In the genomic region with DNA sequence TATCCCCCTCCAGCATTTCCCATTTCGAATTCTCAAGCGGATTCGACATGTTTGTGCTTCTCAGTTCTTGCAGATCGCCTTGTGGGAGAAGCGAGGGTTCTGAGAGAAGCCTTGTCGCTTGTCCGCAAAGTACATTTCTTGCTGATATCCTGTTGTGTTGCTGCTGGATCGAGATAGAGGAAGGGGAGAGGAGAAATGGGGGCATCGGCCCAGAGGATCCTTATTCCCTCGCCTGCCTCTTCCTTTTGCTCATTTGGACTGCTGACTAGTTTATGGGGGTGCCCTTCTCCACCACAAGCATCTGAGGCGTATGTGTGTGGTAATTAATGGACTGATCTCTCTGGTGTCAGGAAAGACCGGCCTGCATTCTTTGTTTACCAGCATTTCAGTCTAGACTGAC, we compare ENCODE assay signal across 7 mouse cellular contexts. TPM values are rescaled to one million over a fixed set of nuclear protein-coding genes. Genes with fewer than 3 reads are reported as not detected.
DNase-seq lines count a peak whose midpoint lies in the region; ATAC-seq and TF ChIP-seq lines count a peak whose summit lies in the region.
"Not testable (repeated sequence)": the region's sequence is repeated elsewhere in the genome, so short reads cannot be mapped to it uniquely, and the experiment has no call there.

No protein-coding gene starts in this region.

- DNase-seq in forebrain, embryonic 11.5 days (ENCODE audit: low spot score): not testable (repeated sequence)

- not testable (repeated sequence) for TF ChIP-seq POLR2A in cortical plate, adult 2 months (IDR thresholded peaks at IDR 0.05; ENCODE audit: extremely low read depth, insufficient read depth, low read length)

- H3K9ac ChIP-seq in forebrain, embryonic 11.5 days (ENCODE audit: low read length): peak overlapping the region; percentile 67
- H3K9ac ChIP-seq in heart, embryonic 14.5 days (ENCODE audit: low read length): peak overlapping the region; percentile 79
- H3K9ac ChIP-seq in intestine, embryonic 16.5 days (ENCODE audit: low read depth, low read length): peak overlapping the region; percentile 76
- peak overlapping the region; percentile 60 for H3K9ac ChIP-seq in limb, embryonic 15.5 days
- H3K9ac ChIP-seq in neural tube, embryonic 14.5 days (replicated peaks; ENCODE audit: low read depth, low read length): peak overlapping the region; percentile 50; the same call in 1 of the 2 replicates

- H3K4me3 ChIP-seq in cortical plate, adult 2 months (ENCODE audit: insufficient read depth, low read length): peak overlapping the region; percentile 51
- peak overlapping the region; percentile 65 for H3K4me3 ChIP-seq in forebrain, embryonic 11.5 days (ENCODE audit: low read depth, low read length)
- H3K4me3 ChIP-seq in heart, embryonic 14.5 days (ENCODE audit: control insufficient read depth in 1 of 2, insufficient read depth in 1 of 2, low read depth in 1 of 2, low read length in 2 of 2): peak overlapping the region; percentile 64 to 79
- H3K4me3 ChIP-seq in intestine, embryonic 16.5 days (ENCODE audit: low read length): peak overlapping the region; percentile 73
- H3K4me3 ChIP-seq in limb, embryonic 15.5 days: peak overlapping the region; percentile 70
- peak overlapping the region; percentile 61 for H3K4me3 ChIP-seq in macrophage (ENCODE audit: inconsistent target)
- H3K4me3 ChIP-seq in neural tube, embryonic 14.5 days (ENCODE audit: low read depth, low read length): peak overlapping the region; percentile 52

- H3K27me3 ChIP-seq in forebrain, embryonic 11.5 days (ENCODE audit: control insufficient read depth, insufficient read depth, low read length); heart, embryonic 14.5 days (ENCODE audit: control insufficient read depth, insufficient read depth, low read length); intestine, embryonic 16.5 days (replicated peaks; ENCODE audit: control insufficient read depth, insufficient read depth, low read length); limb, embryonic 15.5 days; neural tube, embryonic 14.5 days (ENCODE audit: control insufficient read depth, insufficient read depth, low read length): not testable (repeated sequence)

- WGBS in forebrain, embryonic 11.5 days: 0% methylated on average over 12 of the region's 12 CpGs
- WGBS in heart, embryonic 14.5 days: 2% methylated on average over 12 of the region's 12 CpGs
- WGBS in intestine, embryonic 16.5 days: under 1% methylated on average over 12 of the region's 12 CpGs
- 2% methylated on average over 12 of the region's 12 CpGs for WGBS in limb, embryonic 15.5 days
- WGBS in macrophage (ENCODE audit: missing documents): 0% methylated on average over 7 of the region's 12 CpGs
- WGBS in neural tube, embryonic 14.5 days: 2% methylated on average over 12 of the region's 12 CpGs

- TF ChIP-seq CTCF in cortical plate, adult 2 months (IDR thresholded peaks at IDR 0.05; ENCODE audit: extremely low read depth, insufficient read depth, low read length): not testable (repeated sequence)

- not testable (repeated sequence) for ATAC-seq in forebrain, embryonic 11.5 days (replicated peaks; ENCODE audit: low FRiP score); heart, embryonic 14.5 days (ENCODE audit: insufficient number of reproducible peaks, insufficient read depth, low FRiP score, low read depth); intestine, embryonic 16.5 days; limb, embryonic 15.5 days (ENCODE audit: insufficient number of reproducible peaks, low FRiP score, low TSS enrichment, low read depth); neural tube, embryonic 14.5 days (ENCODE audit: low read depth)

- not testable (repeated sequence) for H3K9me3 ChIP-seq in forebrain, embryonic 11.5 days (ENCODE audit: control insufficient read depth, low read length); heart, embryonic 14.5 days (ENCODE audit: control insufficient read depth, low read length); intestine, embryonic 16.5 days (ENCODE audit: control insufficient read depth, low read length); limb, embryonic 15.5 days; neural tube, embryonic 14.5 days (ENCODE audit: control insufficient read depth, low read length)

- H3K79me2 ChIP-seq in macrophage (ENCODE audit: inconsistent target): peaks cover 34% of the 10 kb centered on the region

- not testable (repeated sequence) for H3K36me3 ChIP-seq in forebrain, embryonic 11.5 days (ENCODE audit: control insufficient read depth, insufficient read depth, low read length); intestine, embryonic 16.5 days (ENCODE audit: control insufficient read depth, insufficient read depth, low read length); limb, embryonic 15.5 days; macrophage (ENCODE audit: inconsistent target); neural tube, embryonic 14.5 days (ENCODE audit: control insufficient read depth, insufficient read depth, low read length)
- peaks cover 16% of the 10 kb centered on the region for H3K36me3 ChIP-seq in heart, embryonic 14.5 days (ENCODE audit: control insufficient read depth, insufficient read depth, low read length)

- H3K4me1 ChIP-seq in cortical plate, adult 2 months (ENCODE audit: control insufficient read depth, insufficient read depth, low read length); forebrain, embryonic 11.5 days (replicated peaks; ENCODE audit: control insufficient read depth, insufficient read depth, low read length); heart, embryonic 14.5 days (ENCODE audit: control insufficient read depth in 2 of 2, insufficient read depth in 2 of 2, low read length in 2 of 2); intestine, embryonic 16.5 days (ENCODE audit: control insufficient read depth, insufficient read depth, low read length); limb, embryonic 15.5 days; neural tube, embryonic 14.5 days (ENCODE audit: control insufficient read depth, insufficient read depth, low read length): not testable (repeated sequence)

- peak overlapping the region; percentile 59 for H3K4me2 ChIP-seq in forebrain, embryonic 11.5 days (ENCODE audit: low read depth, low read length, severe bottlenecking)
- peak overlapping the region; percentile 67 for H3K4me2 ChIP-seq in heart, embryonic 14.5 days (ENCODE audit: low read length)
- peak overlapping the region; percentile 54 for H3K4me2 ChIP-seq in intestine, embryonic 16.5 days (ENCODE audit: low read depth, low read length)
- peak overlapping the region; percentile 74 for H3K4me2 ChIP-seq in limb, embryonic 15.5 days
- peak overlapping the region; percentile 59 for H3K4me2 ChIP-seq in neural tube, embryonic 14.5 days (ENCODE audit: low read depth, low read length)

- not testable (repeated sequence) for H3K27ac ChIP-seq in cortical plate, adult 2 months (ENCODE audit: insufficient read depth, low read length); forebrain, embryonic 11.5 days (ENCODE audit: low read depth, low read length); intestine, embryonic 16.5 days (ENCODE audit: low read length); limb, embryonic 15.5 days; neural tube, embryonic 14.5 days (ENCODE audit: low read depth, low read length)
- H3K27ac ChIP-seq in heart, embryonic 14.5 days (replicated peaks in 1 of 2; ENCODE audit: control insufficient read depth in 1 of 2, insufficient read depth in 1 of 2, low read depth in 2 of 2, low read length in 2 of 2): peak overlapping the region; percentile 67 to 74
- peak overlapping the region; percentile 35 for H3K27ac ChIP-seq in macrophage

RNA-seq across cellular contexts. Expression of a gene that starts 0.7 kb away (rescaled TPM):
- 3.9 TPM in 2 replicates for polyA plus RNA-seq in cortical plate, adult 2 months (2012; rRNA removed)
- polyA plus RNA-seq in forebrain, embryonic 11.5 days (2014; fragmentation: Nextera tagmentation; extraction: Ambion mirVana): 11.1 and 11.3 TPM in 2 replicates
- polyA plus RNA-seq in heart, embryonic 14.5 days (2014; fragmentation: Nextera tagmentation; extraction: Ambion mirVana): 4.2 and 5.0 TPM in 2 replicates
- 5.3 and 6.5 TPM in 2 replicates for polyA plus RNA-seq in intestine, embryonic 16.5 days (2015; fragmentation: Nextera tagmentation; extraction: Ambion mirVana)
- polyA plus RNA-seq in limb, embryonic 15.5 days (2015; fragmentation: Nextera tagmentation; extraction: Ambion mirVana): 4.7 and 5.8 TPM in 2 replicates
- 10 to 100 TPM in 5 of 26 experiments, 1 to 10 TPM in 19, under 1 TPM in 2; 0.55 to 24.8 (median 4.0) TPM for total RNA-seq in macrophage (2018; cell fraction: chromatin; rRNA removed)
- total RNA-seq in macrophage (2018; cell fraction: cytosol; rRNA removed): 1 to 10 TPM in 10 of 26 experiments, under 1 TPM in 16; 0.10 to 1.6 (median 0.82) TPM
- total RNA-seq in macrophage (2018; cell fraction: nucleus; rRNA removed): 10 to 100 TPM in 1 of 26 experiments, 1 to 10 TPM in 18, under 1 TPM in 7; 0.63 to 12.7 (median 2.0) TPM
- 0.69 to 1.8 TPM (median 0.74 TPM) in 3 replicates for polyA plus RNA-seq in macrophage (2018)
- polyA plus RNA-seq in neural tube, embryonic 14.5 days (2014; fragmentation: Nextera tagmentation; extraction: Ambion mirVana): 2.4 and 2.8 TPM in 2 replicates

RNA-seq across cellular contexts. Expression of a gene that starts 15.3 kb away (rescaled TPM):
- polyA plus RNA-seq in cortical plate, adult 2 months (2012; rRNA removed): 47.7 and 48.1 TPM in 2 replicates
- 4.5 and 4.9 TPM in 2 replicates for polyA plus RNA-seq in forebrain, embryonic 11.5 days (2014; fragmentation: Nextera tagmentation; extraction: Ambion mirVana)
- polyA plus RNA-seq in heart, embryonic 14.5 days (2014; fragmentation: Nextera tagmentation; extraction: Ambion mirVana): 5.2 and 8.0 TPM in 2 replicates
- 6.8 and 8.0 TPM in 2 replicates for polyA plus RNA-seq in intestine, embryonic 16.5 days (2015; fragmentation: Nextera tagmentation; extraction: Ambion mirVana)
- polyA plus RNA-seq in limb, embryonic 15.5 days (2015; fragmentation: Nextera tagmentation; extraction: Ambion mirVana): 11.4 and 13.0 TPM in 2 replicates
- 10 to 100 TPM; 24.9 to 99.8 (median 44.7) TPM for total RNA-seq in macrophage (2018; cell fraction: chromatin; rRNA removed)
- 10 to 100 TPM in 10 of 26 experiments, 1 to 10 TPM in 16; 6.5 to 12.8 (median 9.1) TPM for total RNA-seq in macrophage (2018; cell fraction: cytosol; rRNA removed)
- 10 to 100 TPM; 13.6 to 53.0 (median 27.4) TPM for total RNA-seq in macrophage (2018; cell fraction: nucleus; rRNA removed)
- 5.3 to 13.1 TPM (median 7.6 TPM) in 3 replicates for polyA plus RNA-seq in macrophage (2018)
- polyA plus RNA-seq in neural tube, embryonic 14.5 days (2014; fragmentation: Nextera tagmentation; extraction: Ambion mirVana): 18.8 and 23.8 TPM in 2 replicates

RNA-seq across cellular contexts. Expression of a gene that starts 21.8 kb away (rescaled TPM):
- polyA plus RNA-seq in cortical plate, adult 2 months (2012; rRNA removed): 136 and 139 TPM in 2 replicates
- 141 and 154 TPM in 2 replicates for polyA plus RNA-seq in forebrain, embryonic 11.5 days (2014; fragmentation: Nextera tagmentation; extraction: Ambion mirVana)
- polyA plus RNA-seq in heart, embryonic 14.5 days (2014; fragmentation: Nextera tagmentation; extraction: Ambion mirVana): 156 and 173 TPM in 2 replicates
- 294 and 314 TPM in 2 replicates for polyA plus RNA-seq in intestine, embryonic 16.5 days (2015; fragmentation: Nextera tagmentation; extraction: Ambion mirVana)
- polyA plus RNA-seq in limb, embryonic 15.5 days (2015; fragmentation: Nextera tagmentation; extraction: Ambion mirVana): 158 and 172 TPM in 2 replicates
- 10 to 100 TPM in 16 of 26 experiments, 1 to 10 TPM in 10; 4.2 to 40.7 (median 14.2) TPM for total RNA-seq in macrophage (2018; cell fraction: chromatin; rRNA removed)
- total RNA-seq in macrophage (2018; cell fraction: cytosol; rRNA removed): 100 to 1,000 TPM in 9 of 26 experiments, 10 to 100 TPM in 17; 80.8 to 134 (median 92.3) TPM
- 10 to 100 TPM; 14.2 to 93.0 (median 41.5) TPM for total RNA-seq in macrophage (2018; cell fraction: nucleus; rRNA removed)
- polyA plus RNA-seq in macrophage (2018): 40.7 to 118 TPM (median 91.4 TPM) in 3 replicates
- 112 and 127 TPM in 2 replicates for polyA plus RNA-seq in neural tube, embryonic 14.5 days (2014; fragmentation: Nextera tagmentation; extraction: Ambion mirVana)

RNA-seq across cellular contexts. Expression of a gene that starts 23.5 kb away (rescaled TPM):
- 185 and 195 TPM in 2 replicates for polyA plus RNA-seq in cortical plate, adult 2 months (2012; rRNA removed)
- polyA plus RNA-seq in forebrain, embryonic 11.5 days (2014; fragmentation: Nextera tagmentation; extraction: Ambion mirVana): 3.2 and 4.2 TPM in 2 replicates
- 1.5 TPM in 2 replicates for polyA plus RNA-seq in heart, embryonic 14.5 days (2014; fragmentation: Nextera tagmentation; extraction: Ambion mirVana)
- 0.66 and 1.1 TPM in 2 replicates for polyA plus RNA-seq in intestine, embryonic 16.5 days (2015; fragmentation: Nextera tagmentation; extraction: Ambion mirVana)
- 1.6 and 1.9 TPM in 2 replicates for polyA plus RNA-seq in limb, embryonic 15.5 days (2015; fragmentation: Nextera tagmentation; extraction: Ambion mirVana)
- 1 to 10 TPM; 1.8 to 8.5 (median 5.6) TPM for total RNA-seq in macrophage (2018; cell fraction: chromatin; rRNA removed)
- total RNA-seq in macrophage (2018; cell fraction: cytosol; rRNA removed): 1 to 10 TPM in 5 of 26 experiments, under 1 TPM in 21; 0.39 to 1.7 (median 0.73) TPM
- total RNA-seq in macrophage (2018; cell fraction: nucleus; rRNA removed): 1 to 10 TPM in 25 of 26 experiments, under 1 TPM in 1; 0.58 to 6.1 (median 3.0) TPM
- polyA plus RNA-seq in macrophage (2018): 0.32 to 1.8 TPM (median 0.85 TPM) in 3 replicates
- polyA plus RNA-seq in neural tube, embryonic 14.5 days (2014; fragmentation: Nextera tagmentation; extraction: Ambion mirVana): 5.2 and 7.4 TPM in 2 replicates

RNA-seq across cellular contexts. Expression of a gene that starts 55.4 kb away (rescaled TPM):
- polyA plus RNA-seq in cortical plate, adult 2 months (2012; rRNA removed): 13.9 and 14.5 TPM in 2 replicates
- 13.7 and 13.9 TPM in 2 replicates for polyA plus RNA-seq in forebrain, embryonic 11.5 days (2014; fragmentation: Nextera tagmentation; extraction: Ambion mirVana)
- 6.8 TPM in 2 replicates for polyA plus RNA-seq in heart, embryonic 14.5 days (2014; fragmentation: Nextera tagmentation; extraction: Ambion mirVana)
- polyA plus RNA-seq in intestine, embryonic 16.5 days (2015; fragmentation: Nextera tagmentation; extraction: Ambion mirVana): 13.8 and 14.8 TPM in 2 replicates
- 13.5 and 14.1 TPM in 2 replicates for polyA plus RNA-seq in limb, embryonic 15.5 days (2015; fragmentation: Nextera tagmentation; extraction: Ambion mirVana)
- 10 to 100 TPM in 12 of 26 experiments, 1 to 10 TPM in 14; 1.9 to 23.0 (median 8.2) TPM for total RNA-seq in macrophage (2018; cell fraction: chromatin; rRNA removed)
- 10 to 100 TPM in 15 of 26 experiments, 1 to 10 TPM in 11; 5.7 to 13.3 (median 10.6) TPM for total RNA-seq in macrophage (2018; cell fraction: cytosol; rRNA removed)
- 10 to 100 TPM in 11 of 26 experiments, 1 to 10 TPM in 15; 3.9 to 27.3 (median 8.4) TPM for total RNA-seq in macrophage (2018; cell fraction: nucleus; rRNA removed)
- polyA plus RNA-seq in macrophage (2018): 9.0 to 9.9 TPM (median 9.3 TPM) in 3 replicates
- 10.8 and 11.4 TPM in 2 replicates for polyA plus RNA-seq in neural tube, embryonic 14.5 days (2014; fragmentation: Nextera tagmentation; extraction: Ambion mirVana)
